Mouse (Mus musculus): ENCODE data around the gene Cct3. TPM values are rescaled to one million over a fixed set of nuclear protein-coding genes. Genes with fewer than 3 reads are reported as not detected.
"Not testable (repeated sequence)": the region's sequence is repeated elsewhere in the genome, so short reads cannot be mapped to it uniquely, and the experiment has no call there.

The Cct3 gene
- total RNA-seq (2021), result 100 to 1,000 TPM in 1 of 2 experiments, 10 to 100 TPM in 1; 96.7 to 119 TPM
- long read RNA-seq, experiment 1, transcript Cct3-201 (14 exons, 1,977 nt), result major isoform, 107 of 117 reads
- long read RNA-seq, experiment 1, partial matches to known transcripts, result 7 of 117 reads
- long read RNA-seq, experiment 1, other reads (novel, unspliced or antisense), result 3 of 117 reads
- long read RNA-seq, experiment 2, transcript Cct3-201 (14 exons, 1,977 nt), result major isoform, 84 of 98 reads
- long read RNA-seq, experiment 2, partial matches to known transcripts, result 11 of 98 reads
- long read RNA-seq, experiment 2, other reads (novel, unspliced or antisense), result 3 of 98 reads

DNA sequence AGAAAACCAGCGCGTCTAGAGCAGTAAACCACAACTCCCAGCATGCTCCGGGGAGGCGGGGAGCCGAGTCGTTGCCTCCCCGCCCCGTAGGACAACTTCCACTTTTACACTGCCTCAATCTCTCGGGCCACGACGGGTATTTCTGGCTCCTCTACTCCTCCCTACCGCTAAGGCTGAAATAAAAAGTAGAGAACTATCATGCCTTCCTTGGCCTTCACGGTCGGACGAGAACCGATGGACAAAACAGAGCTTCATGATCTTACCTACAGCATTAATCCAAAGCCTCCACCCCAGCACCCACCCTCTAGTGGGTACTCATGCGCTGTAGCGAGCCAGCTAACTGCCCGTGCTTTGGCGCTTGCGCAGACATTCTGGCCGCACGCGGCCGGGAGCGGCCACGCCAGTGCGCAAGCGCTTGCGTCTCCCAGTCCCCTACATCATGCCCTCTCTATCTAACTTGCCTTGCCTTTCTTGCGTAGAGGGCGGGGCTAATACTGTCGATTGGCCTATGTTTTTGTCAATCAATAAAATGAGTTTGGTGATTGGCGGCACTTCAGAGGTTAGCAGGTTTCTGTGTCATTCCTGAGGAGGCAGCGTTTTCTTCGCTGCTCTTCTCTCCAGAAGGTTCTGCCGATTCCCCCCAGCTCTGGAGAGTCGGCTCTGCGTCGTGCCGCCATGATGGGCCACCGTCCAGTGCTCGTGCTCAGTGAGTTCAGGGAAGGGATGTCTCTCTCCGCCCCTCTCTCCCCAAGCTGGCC is at the start of gene Cct3, which contains the start of gene Tsacc:
TSS of gene Cct3 (plus strand) at position 556 of the 758 bp plus-strand sequence.
TSS of gene Tsacc (minus strand) at position 439 of the 758 bp plus-strand sequence.
- intact Hi-C loops (cut with DNase I), result no loop called here
- peak; percentile 21; the same call in 1 of the 2 replicates for TF ChIP-seq CTCF (IDR thresholded peaks at IDR 0.05)
- peak; percentile 97 for DNase-seq
- peak within 1 kb of the TSS; percentile 80 for H3K4me3 ChIP-seq
- H3K27ac ChIP-seq, result peak within 1 kb of the TSS; percentile 96

GRCm38 (mm10) chr3:88247666-88248065 is 49.2 kb upstream of the Cct3 start:
- Histone ChIP-seq H3K4me3 (no peak overlapping the region), H3K27ac (no peak overlapping the region)
- no peak for DNase-seq
- intact Hi-C loops (cut with DNase I), result no loop called here
- no peak for TF ChIP-seq CTCF (IDR thresholded peaks at IDR 0.05)

DNA sequence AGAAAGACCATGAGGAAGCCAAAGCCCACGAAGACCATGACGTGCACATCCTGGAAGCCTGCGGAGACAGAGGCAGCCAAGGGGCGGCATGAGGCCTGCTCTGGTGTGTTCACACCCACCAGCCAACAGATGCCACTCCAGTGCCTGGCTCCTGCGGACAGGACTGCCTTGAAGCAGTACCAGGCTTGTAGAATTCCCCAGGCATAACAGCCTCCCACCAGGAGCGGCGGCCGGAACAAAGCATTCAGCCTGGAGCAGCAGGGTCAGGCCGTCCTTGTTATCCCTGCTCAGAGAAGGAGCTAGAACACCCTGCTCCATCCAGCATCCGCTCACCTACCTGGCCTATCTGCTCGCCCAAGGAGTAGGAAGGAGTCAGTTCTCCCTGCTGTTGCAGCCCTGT is 48.5 kb upstream of the Cct3 start:
- no peak for DNase-seq
- H3K27ac ChIP-seq, result no peak overlapping the region
- TF ChIP-seq CTCF (IDR thresholded peaks at IDR 0.05), result no peak
- intact Hi-C loops (cut with DNase I), result no loop called here
- no peak overlapping the region for H3K4me3 ChIP-seq

DNA sequence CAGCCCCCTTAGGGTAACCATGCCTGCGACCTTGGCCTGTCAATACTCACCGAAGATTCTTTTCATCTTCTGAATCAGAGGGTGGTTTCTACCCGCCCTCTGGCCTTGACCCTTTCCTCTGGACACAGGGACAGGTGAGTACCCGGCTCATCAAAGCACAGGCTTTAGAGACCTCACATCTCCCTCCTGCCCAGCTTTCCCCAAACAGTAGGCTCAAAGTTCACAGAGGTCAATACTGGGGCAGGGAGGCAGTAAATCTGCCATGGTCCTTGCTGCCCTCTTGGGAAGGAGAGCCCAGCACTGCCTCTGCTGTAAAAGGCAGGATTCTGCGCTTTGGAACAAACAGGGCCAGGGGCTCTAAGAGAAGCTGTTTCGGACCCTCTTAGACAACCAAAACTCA is 44.2 kb upstream of the Cct3 start:
- intact Hi-C loops (cut with DNase I), result no loop called here
- no peak overlapping the region for H3K27ac ChIP-seq
- DNase-seq, result peak; percentile 6
- TF ChIP-seq CTCF (IDR thresholded peaks at IDR 0.05), result no peak
- no peak overlapping the region for H3K4me3 ChIP-seq

DNA sequence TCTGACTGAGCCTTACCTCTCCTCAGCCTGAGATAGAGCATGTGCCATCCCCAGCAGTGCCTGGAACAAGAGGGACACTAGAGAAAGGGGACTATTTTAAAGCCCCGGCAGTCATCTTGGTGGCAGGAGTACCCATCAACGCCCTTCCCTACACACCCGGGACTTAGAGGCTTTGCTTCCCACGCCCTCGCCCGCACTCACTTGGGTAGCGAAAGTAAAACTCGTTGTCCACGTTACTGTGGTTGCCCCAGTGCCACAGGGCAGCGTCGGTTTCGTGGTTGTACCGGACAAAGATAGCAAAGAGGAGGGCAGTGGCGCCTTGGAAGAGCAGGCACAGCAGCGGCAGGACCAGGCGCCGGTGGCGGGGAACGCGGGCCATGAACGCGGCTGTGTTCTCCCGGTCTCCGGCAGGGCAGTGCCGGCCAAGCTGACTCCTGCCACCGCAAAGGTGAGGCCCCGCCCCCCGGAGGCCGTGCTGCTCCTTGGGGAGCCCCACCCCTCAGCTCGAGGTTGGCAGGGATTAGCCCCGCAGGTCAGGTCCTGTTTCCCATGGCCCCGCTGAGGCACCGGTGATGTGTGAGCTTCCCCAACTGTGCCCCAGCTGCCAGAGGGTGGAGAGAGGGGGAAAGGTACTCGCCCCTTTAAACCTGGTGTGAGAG is 42.5 kb upstream of the Cct3 start, which contains the start of gene Rhbg:
TSS of gene Rhbg (minus strand) at position 442 of the 659 bp plus-strand sequence.
- peak within 1 kb of the TSS; percentile 74 for H3K4me3 ChIP-seq
- no peak for TF ChIP-seq CTCF (IDR thresholded peaks at IDR 0.05)
- peak; percentile 74 for DNase-seq
- no peak within 1 kb of the TSS for H3K27ac ChIP-seq
- intact Hi-C loops (cut with DNase I), result no loop called here

- TF ChIP-seq CTCF (IDR thresholded peaks at IDR 0.05), result no peak
- Histone ChIP-seq H3K4me3 (no peak overlapping the region), H3K27ac (no peak overlapping the region)
- DNase-seq, result no peak
- intact Hi-C loops (cut with DNase I), result no loop called here
These were observed 41.0 kb upstream of the Cct3 start for GRCm38 (mm10) chr3:88255950-88256349.

DNA sequence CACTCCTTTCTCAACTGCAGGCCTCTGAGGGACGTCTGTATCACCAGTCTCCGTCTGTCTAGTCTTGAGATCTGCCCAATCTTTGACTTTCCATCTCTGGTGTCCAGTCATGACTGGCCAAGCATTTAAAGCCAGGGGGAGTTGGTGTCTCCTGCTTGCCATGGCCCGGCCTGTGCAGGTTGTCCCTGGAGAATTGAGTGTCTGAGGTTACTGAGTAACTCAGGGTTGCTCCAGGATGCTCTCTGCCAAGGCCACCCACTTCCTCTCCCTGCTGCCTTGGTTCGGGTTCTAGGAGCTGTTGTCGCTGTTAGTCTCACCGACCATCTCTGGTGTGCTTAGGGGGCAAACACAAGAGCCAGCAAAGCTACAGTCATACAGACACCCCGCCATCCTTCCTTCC is 40.5 kb upstream of the Cct3 start:
- Histone ChIP-seq H3K4me3 (no peak overlapping the region), H3K27ac (no peak overlapping the region)
- intact Hi-C loops (cut with DNase I), result no loop called here
- no peak for DNase-seq
- TF ChIP-seq CTCF (IDR thresholded peaks at IDR 0.05), result no peak

- DNase-seq, result no peak
- TF ChIP-seq CTCF (IDR thresholded peaks at IDR 0.05), result no peak
- Histone ChIP-seq H3K27ac (no peak overlapping the region), H3K4me3 (no peak overlapping the region)
- intact Hi-C loops (cut with DNase I), result no loop called here
These were observed 34.6 kb upstream of the Cct3 start for GRCm38 (mm10) chr3:88262346-88262745.

DNA sequence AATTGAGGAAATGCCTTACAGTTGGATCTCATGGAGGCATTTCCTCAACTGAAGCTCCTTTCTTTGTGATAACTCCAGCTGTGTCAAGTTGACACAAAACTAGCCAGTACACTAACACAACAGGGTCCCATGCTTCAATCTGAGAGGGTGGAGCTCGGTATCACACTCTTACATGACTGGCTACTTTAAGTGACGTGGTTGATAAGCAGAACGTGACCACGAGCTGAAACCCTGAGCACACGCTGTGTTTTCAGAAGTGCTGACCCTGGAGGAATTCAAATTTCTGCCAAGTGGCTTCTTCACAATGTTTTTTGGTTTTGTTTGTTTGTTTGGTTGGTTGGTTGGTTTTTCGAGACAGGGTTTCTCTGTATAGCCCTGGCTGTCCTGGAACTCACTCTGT is 28.9 kb upstream of the Cct3 start:
- intact Hi-C loops (cut with DNase I); DNase-seq; H3K4me3 ChIP-seq; H3K27ac ChIP-seq: not testable (repeated sequence)

GRCm38 (mm10) chr3:88268991-88269390 is 27.9 kb upstream of the Cct3 start:
- DNase-seq, result no peak
- intact Hi-C loops (cut with DNase I), result no loop called here
- Histone ChIP-seq H3K4me3 (no peak overlapping the region), H3K27ac (no peak overlapping the region)
- no peak for TF ChIP-seq CTCF (IDR thresholded peaks at IDR 0.05)

DNA sequence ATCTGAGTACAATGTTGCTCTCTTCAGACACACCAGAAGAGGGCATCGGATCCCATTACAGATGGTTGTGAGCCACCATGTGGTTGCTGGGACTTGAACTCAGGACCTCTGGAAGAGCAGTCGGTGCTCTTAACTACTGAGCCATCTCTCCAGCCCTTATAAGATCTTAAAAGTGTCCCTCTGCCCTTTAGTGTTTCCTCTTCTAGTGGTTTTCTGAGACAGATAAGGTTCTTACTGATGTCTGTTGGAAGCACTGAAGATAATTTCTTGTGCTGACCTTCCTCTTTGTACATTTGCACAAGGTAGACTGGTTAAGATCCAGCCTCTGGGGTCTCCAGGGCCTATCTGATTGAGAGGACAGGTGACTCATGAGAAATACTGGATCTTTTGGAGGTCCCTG is 25.6 kb upstream of the Cct3 start:
- DNase-seq; intact Hi-C loops (cut with DNase I); H3K4me3 ChIP-seq; H3K27ac ChIP-seq: not testable (repeated sequence)

DNA sequence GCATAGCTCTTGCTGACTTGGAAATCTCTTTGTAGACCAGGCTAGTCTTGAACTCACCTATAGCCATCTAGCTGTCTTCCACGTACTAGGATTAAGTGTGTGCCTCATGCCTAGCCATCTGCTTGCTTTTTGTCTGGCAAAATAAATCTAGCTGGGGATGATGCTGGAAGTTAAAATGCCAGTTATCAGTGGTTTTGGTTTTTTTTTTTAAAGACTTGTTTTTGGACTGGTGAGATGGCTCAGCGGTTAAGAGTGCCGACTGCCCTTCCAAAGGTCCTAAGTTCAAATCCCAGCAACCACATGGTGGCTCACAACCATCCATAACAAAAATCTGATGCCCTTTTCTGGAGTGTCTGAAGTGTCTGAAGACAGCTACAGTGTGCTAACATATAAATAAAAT is 25.1 kb upstream of the Cct3 start:
- no peak overlapping the region for H3K4me3 ChIP-seq
- no peak for DNase-seq
- H3K27ac ChIP-seq, result no peak overlapping the region
- intact Hi-C loops (cut with DNase I), result no loop called here
- no peak for TF ChIP-seq CTCF (IDR thresholded peaks at IDR 0.05)

- Histone ChIP-seq H3K27ac (no peak overlapping the region), H3K4me3 (no peak overlapping the region)
- peak; percentile 33; the same call in 1 of the 2 replicates for TF ChIP-seq CTCF (IDR thresholded peaks at IDR 0.05)
- intact Hi-C loops (cut with DNase I), result no loop called here
- no peak for DNase-seq
These were observed 22.9 kb upstream of the Cct3 start for GRCm38 (mm10) chr3:88274002-88274401.

Measured in gastrocnemius, adult 2 months (tissue).